In the genomic region with DNA sequence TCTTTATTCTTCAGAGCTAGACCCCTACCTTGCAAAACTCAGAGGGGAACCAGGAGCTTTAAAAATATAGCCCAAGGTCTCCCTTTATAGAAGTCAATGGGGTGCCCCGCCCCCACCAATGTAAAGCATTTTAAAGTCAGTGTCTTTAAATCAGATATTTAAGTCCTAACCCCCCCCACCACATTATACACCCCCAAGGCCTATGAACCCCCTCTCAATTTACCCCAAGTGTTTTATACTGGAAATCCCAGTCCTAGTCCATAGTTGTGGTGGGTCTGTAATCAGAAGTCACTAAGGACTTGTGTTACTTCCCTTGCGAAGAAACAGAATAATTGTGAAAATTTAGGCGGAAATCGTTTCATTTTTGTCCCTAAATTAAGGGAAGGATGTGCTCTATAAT, we compare ENCODE assay signal across 8 mouse cellular contexts. TPM values are rescaled to one million over a fixed set of nuclear protein-coding genes. Genes with fewer than 3 reads are reported as not detected.
DNase-seq lines count a peak whose midpoint lies in the region; ATAC-seq and TF ChIP-seq lines count a peak whose summit lies in the region.

No protein-coding gene starts in this region.

- no peak for TF ChIP-seq CTCF in layer of hippocampus, adult 2 months (conservative IDR thresholded peaks at IDR 0.05)

- H3K36me3 ChIP-seq in hindbrain, embryonic 10.5 days = no peaks in the 10 kb centered on the region
- H3K36me3 ChIP-seq in macrophage (ENCODE audit: inconsistent target) = no peaks in the 10 kb centered on the region

- H3K4me3 ChIP-seq in layer of hippocampus, adult 2 months = peak overlapping the region; percentile 87
- H3K4me3 ChIP-seq in hindbrain, embryonic 10.5 days = peak overlapping the region; percentile 66
- no peak overlapping the region for H3K4me3 ChIP-seq in macrophage (ENCODE audit: inconsistent target)

- H3K4me1 ChIP-seq in hindbrain, embryonic 10.5 days (replicated peaks) = peaks cover 31% of the 10 kb centered on the region

- no peak for ATAC-seq in inflammation-experienced regulatory T-cells, adult 6 months

- H3K9me3 ChIP-seq in hindbrain, embryonic 10.5 days = no peaks in the 10 kb centered on the region

- WGBS in hindbrain, embryonic 10.5 days = 27% methylated on average over 4 of the region's 4 CpGs
- 34% methylated on average over 4 of the region's 4 CpGs for WGBS in macrophage (ENCODE audit: missing documents)

- H3K27ac ChIP-seq in layer of hippocampus, adult 2 months = peak overlapping the region; percentile 95
- peak overlapping the region; percentile 97 for H3K27ac ChIP-seq in hindbrain, embryonic 10.5 days
- peak overlapping the region; percentile 78 for H3K27ac ChIP-seq in macrophage

- no peaks in the 10 kb centered on the region for H3K79me2 ChIP-seq in macrophage (ENCODE audit: inconsistent target)

- H3K27me3 ChIP-seq in hindbrain, embryonic 10.5 days (ENCODE audit: insufficient read depth, poor library complexity, severe bottlenecking) = no peaks in the 10 kb centered on the region

- no peak for DNase-seq in layer of hippocampus, adult 2 months (ENCODE audit: low spot score in 2 of 2)
- no peak for DNase-seq in layer of hippocampus, postnatal 25 days (ENCODE audit: extremely low spot score in 1 of 2, low spot score in 1 of 2)
- peak; percentile 58 for DNase-seq in c-Kit-negative CD71-positive TER-119-positive erythroid progenitor cells, embryonic 14.5 days (ENCODE audit: low read depth, low spot score)
- no peak for DNase-seq in hindbrain, embryonic 10.5 days (ENCODE audit: low spot score)
- no peak for DNase-seq in right cerebral cortex, adult 18-20 months
- DNase-seq in adrenal gland, postnatal 4 days (ENCODE audit: low spot score in 2 of 2) = no peak

RNA-seq across cellular contexts. Expression of gene Hist1h1c, which starts 0.6 kb away (rescaled TPM):
- total RNA-seq in layer of hippocampus, adult 2 months (2021) = 10 to 100 TPM; 59.1 to 68.1 TPM
- total RNA-seq in layer of hippocampus, postnatal 25 days (2021) = 10 to 100 TPM; 53.2 to 69.4 TPM
- polyA plus RNA-seq in hindbrain, embryonic 10.5 days (2016; fragmentation: Nextera tagmentation; extraction: Ambion mirVana) = 10.6 and 12.6 TPM in 2 replicates
- total RNA-seq in macrophage (2018; cell fraction: chromatin; rRNA removed) = 100 to 1,000 TPM in 1 of 26 experiments, 10 to 100 TPM in 11, 1 to 10 TPM in 14; 2.2 to 114 (median 8.5) TPM
- total RNA-seq in macrophage (2018; cell fraction: cytosol; rRNA removed) = 100 to 1,000 TPM in 19 of 26 experiments, 10 to 100 TPM in 7; 65.0 to 223 (median 125) TPM
- 100 to 1,000 TPM in 2 of 26 experiments, 10 to 100 TPM in 24; 15.9 to 230 (median 37.1) TPM for total RNA-seq in macrophage (2018; cell fraction: nucleus; rRNA removed)
- 72.8 to 156 TPM (median 87.8 TPM) in 3 replicates for polyA plus RNA-seq in macrophage (2018)
- total RNA-seq in adrenal gland, postnatal 4 days (2021) = 100 to 1,000 TPM; 583 to 655 TPM
- 10 to 100 TPM in 2 of 3 experiments, 1 to 10 TPM in 1; 8.7 to 14.8 (median 11.1) TPM for polyA plus RNA-seq in inflammation-experienced regulatory T-cells, adult 6 months (2017; shearing (Covaris generic))

RNA-seq across cellular contexts. Expression of gene Hist1h3c, which starts 7.4 kb away (rescaled TPM):
- 1 to 10 TPM; 3.6 to 5.9 TPM for total RNA-seq in layer of hippocampus, adult 2 months (2021)
- total RNA-seq in layer of hippocampus, postnatal 25 days (2021) = 1 to 10 TPM; 4.6 to 6.0 TPM
- 6.9 and 8.6 TPM in 2 replicates for polyA plus RNA-seq in hindbrain, embryonic 10.5 days (2016; fragmentation: Nextera tagmentation; extraction: Ambion mirVana)
- total RNA-seq in macrophage (2018; cell fraction: chromatin; rRNA removed) = 10 to 100 TPM in 1 of 26 experiments, 1 to 10 TPM in 6, not detected in 19; 1.6 to 10.1 (median 2.9) TPM
- 10 to 100 TPM in 17 of 26 experiments, 1 to 10 TPM in 9; 3.8 to 42.2 (median 11.9) TPM for total RNA-seq in macrophage (2018; cell fraction: cytosol; rRNA removed)
- 10 to 100 TPM in 1 of 26 experiments, 1 to 10 TPM in 18, not detected in 7; 1.0 to 25.5 (median 2.5) TPM for total RNA-seq in macrophage (2018; cell fraction: nucleus; rRNA removed)
- not detected in 3 replicates for polyA plus RNA-seq in macrophage (2018)
- total RNA-seq in adrenal gland, postnatal 4 days (2021) = 100 to 1,000 TPM; 224 to 252 TPM
- 1 to 10 TPM in 1 of 3 experiments, not detected in 2; 2.5 TPM for polyA plus RNA-seq in inflammation-experienced regulatory T-cells, adult 6 months (2017; shearing (Covaris generic))

RNA-seq across cellular contexts. Expression of gene Hist1h2bb, which starts 8.5 kb away (rescaled TPM):
- 10 to 100 TPM; 23.0 to 24.7 TPM for total RNA-seq in layer of hippocampus, adult 2 months (2021)
- 10 to 100 TPM; 20.1 to 33.5 TPM for total RNA-seq in layer of hippocampus, postnatal 25 days (2021)
- 1.8 and 2.4 TPM in 2 replicates for polyA plus RNA-seq in hindbrain, embryonic 10.5 days (2016; fragmentation: Nextera tagmentation; extraction: Ambion mirVana)
- 10 to 100 TPM in 5 of 26 experiments, 1 to 10 TPM in 14, not detected in 7; 3.5 to 24.2 (median 7.1) TPM for total RNA-seq in macrophage (2018; cell fraction: chromatin; rRNA removed)
- 10 to 100 TPM in 24 of 26 experiments, 1 to 10 TPM in 2; 7.7 to 70.0 (median 21.1) TPM for total RNA-seq in macrophage (2018; cell fraction: cytosol; rRNA removed)
- 10 to 100 TPM in 5 of 26 experiments, 1 to 10 TPM in 17, not detected in 4; 2.2 to 42.4 (median 7.3) TPM for total RNA-seq in macrophage (2018; cell fraction: nucleus; rRNA removed)
- not detected in 3 replicates for polyA plus RNA-seq in macrophage (2018)
- total RNA-seq in adrenal gland, postnatal 4 days (2021) = 100 to 1,000 TPM; 268 to 325 TPM
- polyA plus RNA-seq in inflammation-experienced regulatory T-cells, adult 6 months (2017; shearing (Covaris generic)) = 1 to 10 TPM in 2 of 3 experiments, not detected in 1; 2.5 to 2.8 TPM

RNA-seq across cellular contexts. Expression of gene Hist1h2ab, which starts 12.9 kb away (rescaled TPM):
- total RNA-seq in layer of hippocampus, adult 2 months (2021) = 10 to 100 TPM; 24.4 to 27.3 TPM
- total RNA-seq in layer of hippocampus, postnatal 25 days (2021) = 10 to 100 TPM; 24.8 to 42.0 TPM
- 45.2 and 49.3 TPM in 2 replicates for polyA plus RNA-seq in hindbrain, embryonic 10.5 days (2016; fragmentation: Nextera tagmentation; extraction: Ambion mirVana)
- total RNA-seq in macrophage (2018; cell fraction: chromatin; rRNA removed) = 10 to 100 TPM in 2 of 26 experiments, 1 to 10 TPM in 9, not detected in 15; 2.9 to 15.3 (median 6.8) TPM
- 10 to 100 TPM in 23 of 26 experiments, 1 to 10 TPM in 3; 6.6 to 66.1 (median 21.8) TPM for total RNA-seq in macrophage (2018; cell fraction: cytosol; rRNA removed)
- 10 to 100 TPM in 5 of 26 experiments, 1 to 10 TPM in 16, not detected in 5; 3.7 to 37.0 (median 6.6) TPM for total RNA-seq in macrophage (2018; cell fraction: nucleus; rRNA removed)
- not detected in 3 replicates for polyA plus RNA-seq in macrophage (2018)
- total RNA-seq in adrenal gland, postnatal 4 days (2021) = 100 to 1,000 TPM; 457 to 545 TPM
- polyA plus RNA-seq in inflammation-experienced regulatory T-cells, adult 6 months (2017; shearing (Covaris generic)) = 10 to 100 TPM in 1 of 3 experiments, not detected in 2; 14.8 TPM

RNA-seq across cellular contexts. Expression of gene Hist1h3b, which starts 14.0 kb away (rescaled TPM):
- total RNA-seq in layer of hippocampus, adult 2 months (2021) = 10 to 100 TPM; 13.6 to 15.0 TPM
- 10 to 100 TPM; 12.3 to 22.8 TPM for total RNA-seq in layer of hippocampus, postnatal 25 days (2021)
- polyA plus RNA-seq in hindbrain, embryonic 10.5 days (2016; fragmentation: Nextera tagmentation; extraction: Ambion mirVana) = 5.5 and 8.8 TPM in 2 replicates
- 10 to 100 TPM in 1 of 26 experiments, 1 to 10 TPM in 2, not detected in 23; 2.2 to 11.6 (median 4.5) TPM for total RNA-seq in macrophage (2018; cell fraction: chromatin; rRNA removed)
- total RNA-seq in macrophage (2018; cell fraction: cytosol; rRNA removed) = 10 to 100 TPM in 15 of 26 experiments, 1 to 10 TPM in 11; 2.2 to 40.1 (median 11.7) TPM
- 10 to 100 TPM in 1 of 26 experiments, 1 to 10 TPM in 15, not detected in 10; 1.2 to 19.8 (median 2.5) TPM for total RNA-seq in macrophage (2018; cell fraction: nucleus; rRNA removed)
- not detected in 3 replicates for polyA plus RNA-seq in macrophage (2018)
- 100 to 1,000 TPM; 526 to 670 TPM for total RNA-seq in adrenal gland, postnatal 4 days (2021)
- polyA plus RNA-seq in inflammation-experienced regulatory T-cells, adult 6 months (2017; shearing (Covaris generic)) = 1 to 10 TPM in 1 of 3 experiments, not detected in 2; 1.1 TPM

Comparison
In these comparisons a context has a peak if more than half of its experiments do, and no peak if none do; other contexts are left out.
1. RNA of gene Hist1h1c, which starts 0.6 kb away (total RNA-seq): 583 to 655 TPM in adrenal gland, postnatal 4 days; 53.2 to 69.4 TPM in layer of hippocampus, postnatal 25 days and 59.1 to 68.1 TPM in layer of hippocampus, adult 2 months; every median in the first group is over 4 times any median in the second.
2. RNA of gene Hist1h3c, which starts 7.4 kb away (total RNA-seq): 224 to 252 TPM in adrenal gland, postnatal 4 days; 4.6 to 6.0 TPM in layer of hippocampus, postnatal 25 days and 3.6 to 5.9 TPM in layer of hippocampus, adult 2 months; every median in the first group is over 10 times any median in the second.
3. RNA of gene Hist1h2bb, which starts 8.5 kb away (total RNA-seq): 268 to 325 TPM in adrenal gland, postnatal 4 days; 20.1 to 33.5 TPM in layer of hippocampus, postnatal 25 days and 23.0 to 24.7 TPM in layer of hippocampus, adult 2 months; every median in the first group is over 4 times any median in the second.
4. Peak in every context shown above with its lines, with median percentiles within 50 percentile points of each other: H3K27ac ChIP-seq.